Mouse (Mus musculus) erythroblast, adult 5-6 weeks (primary cell): Measurements from ENCODE around the gene Nbl1. TPM values are rescaled to one million over a fixed set of nuclear protein-coding genes. Genes with fewer than 3 reads are reported as not detected.

ENCODE experiments used
- ATAC-seq: replicated peaks from 2 replicates; pipeline ENCODE4 v1.8.0; 2016; ENCODE audit warnings: moderate number of reproducible peaks, mild to moderate bottlenecking, moderate TSS enrichment, inconsistent platforms; ENCODE audit not compliant: poor library complexity, low FRiP score, severe bottlenecking
- total RNA-seq, 2 experiments: library from RNA; stranded (forward) in 1 of 2; stranded (reverse) in 1 of 2; fragments of 150-400 nt in 1 of 2; fragments of 200-764, 138-1000 nt in 1 of 2; gene quantifications; 2 replicates each; pipeline versions ENCODE4 v1.2.3 to v1.2.4; 2015 to 2017; ENCODE audit warnings: low replicate concordance in 2 of 2

Gene Nbl1
- total RNA-seq, 2 experiments from 2014 or later = not detected

GRCm38 (mm10) chr4:139075041-139075711 is 17.6 kb downstream of the Nbl1 start, which contains the start of gene Htr6:
TSS of gene Htr6 (minus strand) at chr4:139075570.
- no peak for ATAC-seq

DNA sequence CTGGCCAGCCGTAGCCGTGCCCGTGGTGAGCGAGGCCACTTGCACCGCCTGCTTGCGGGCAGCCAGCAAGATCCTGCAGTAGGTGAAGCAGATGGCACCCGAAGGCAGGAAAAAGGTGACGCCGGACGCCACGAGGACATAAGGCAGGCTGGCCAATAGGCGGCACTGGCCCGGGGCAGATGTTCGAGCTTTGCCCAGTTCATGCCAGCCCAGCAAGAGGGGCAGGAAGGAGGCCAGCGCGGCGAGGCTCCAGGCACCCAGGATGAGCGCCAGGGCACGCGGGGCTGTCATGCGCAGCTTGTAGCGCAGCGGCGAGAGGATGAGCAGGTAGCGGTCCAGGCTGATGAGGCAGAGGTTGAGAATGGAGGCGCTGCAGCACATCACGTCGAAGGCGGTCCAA is 18.7 kb downstream of the Nbl1 start:
- no peak for ATAC-seq

GRCm38 (mm10) chr4:139068287-139068686 is 24.5 kb downstream of the Nbl1 start:
- ATAC-seq = no peak

DNA sequence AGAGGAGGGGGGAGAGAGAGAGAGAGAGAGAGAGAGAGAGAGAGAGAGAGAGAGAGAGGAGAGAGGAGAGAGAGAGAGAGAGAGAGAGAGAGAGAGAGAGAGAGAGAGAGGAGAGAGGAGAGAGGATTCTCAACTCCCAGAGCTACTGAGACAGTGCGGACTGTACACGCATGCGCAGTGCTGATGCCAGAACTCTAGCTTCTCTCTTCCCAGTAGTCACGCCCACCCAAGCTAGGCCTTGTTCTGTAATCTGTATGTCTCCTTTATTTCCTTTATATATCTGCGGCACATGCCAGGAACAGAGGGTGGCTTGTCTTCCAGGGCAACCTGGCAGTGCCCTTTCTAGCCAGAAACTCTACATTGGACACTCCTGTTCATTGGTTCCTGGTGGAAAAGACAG is 28.0 kb downstream of the Nbl1 start:
- ATAC-seq = no peak

DNA sequence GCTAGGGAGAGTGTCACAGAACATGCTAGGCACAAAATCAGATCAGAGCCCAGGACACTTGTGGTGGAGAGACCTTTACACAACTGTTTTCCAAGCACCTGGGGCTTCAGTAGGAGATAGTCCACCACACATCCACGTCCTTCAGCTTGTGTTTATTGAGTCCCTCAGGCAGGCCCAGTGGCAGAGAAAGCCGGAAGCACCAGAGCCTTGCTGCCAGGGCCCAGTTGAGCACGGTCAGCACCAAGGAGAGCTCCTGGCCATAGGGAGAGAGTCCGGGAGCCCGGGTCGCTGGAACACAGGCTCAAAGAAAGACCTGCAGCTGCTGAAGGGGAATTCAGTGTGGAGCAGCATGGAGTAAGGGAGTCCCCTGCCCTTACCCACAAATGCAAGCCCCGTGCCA is 33.2 kb downstream of the Nbl1 start:
- ATAC-seq = no peak; the same call in 1 of the 2 replicates

- no peak for ATAC-seq
Measured at GRCm38 (mm10) chr4:139058029-139058428, 34.8 kb downstream of the Nbl1 start.

DNA sequence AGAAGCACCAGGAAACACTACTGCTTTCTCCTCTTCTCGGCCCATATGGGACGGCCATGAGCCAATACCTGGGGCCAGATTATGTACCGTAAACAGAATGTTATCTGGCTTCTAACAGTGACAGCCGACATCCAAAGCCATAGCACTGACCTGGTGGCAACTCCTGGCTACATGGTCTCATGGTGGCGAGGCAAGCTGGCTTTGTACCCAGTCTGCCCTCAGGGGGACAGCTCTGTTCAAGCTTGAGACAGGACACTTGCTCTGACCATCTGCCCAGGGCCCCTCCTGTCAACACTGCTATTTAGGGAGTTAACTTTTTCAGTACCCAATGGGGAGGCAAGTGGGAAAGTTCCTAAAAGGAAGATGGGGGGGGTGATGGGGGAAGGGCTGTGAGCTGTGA is 35.5 kb downstream of the Nbl1 start:
- ATAC-seq = no peak

DNA sequence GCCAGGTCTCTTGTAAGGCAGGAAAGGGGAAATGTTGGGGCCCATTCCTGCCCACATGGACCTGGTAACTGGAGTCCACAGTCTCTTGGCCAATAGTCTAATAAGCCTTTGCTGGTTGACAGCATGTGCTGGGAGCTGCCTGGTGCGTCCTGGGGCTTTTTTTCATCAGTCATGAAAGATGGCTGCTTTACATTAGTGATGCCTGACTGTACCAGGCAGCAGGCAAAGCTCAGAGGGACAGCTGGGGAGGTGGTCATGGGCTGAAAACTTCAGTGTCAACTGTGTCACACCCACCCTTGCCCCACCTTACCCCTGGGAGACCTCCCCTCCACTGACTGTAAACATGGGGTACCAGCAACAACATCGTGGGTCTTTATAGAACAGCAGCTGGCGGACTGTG is 37.0 kb downstream of the Nbl1 start:
- ATAC-seq = no peak

DNA sequence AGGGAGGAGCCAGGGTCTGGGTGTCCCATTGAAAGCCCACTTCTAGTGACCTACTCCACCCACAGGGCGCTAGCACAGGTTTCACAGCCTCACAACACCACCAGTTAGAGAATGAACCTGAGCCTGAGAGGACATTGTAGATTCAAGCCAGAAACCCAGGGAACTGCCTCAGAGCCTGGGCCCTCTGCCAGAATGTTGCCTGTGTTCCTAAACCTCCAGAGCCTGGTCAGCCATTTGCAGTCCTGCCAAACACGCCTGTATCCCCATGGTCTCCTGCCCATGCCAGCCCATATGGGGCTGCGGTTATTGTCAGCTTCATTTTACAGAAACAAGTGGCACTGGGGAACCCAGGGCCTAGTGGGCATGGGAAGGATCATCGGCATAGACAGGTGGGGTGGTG is 37.5 kb downstream of the Nbl1 start:
- ATAC-seq = no peak

GRCm38 (mm10) chr4:139054300-139054923 is 38.4 kb downstream of the Nbl1 start:
- no peak for ATAC-seq

- ATAC-seq = no peak
Measured at GRCm38 (mm10) chr4:139053391-139053790, 39.4 kb downstream of the Nbl1 start.

GRCm38 (mm10) chr4:139052796-139053195 is 40.0 kb downstream of the Nbl1 start:
- ATAC-seq = no peak

DNA sequence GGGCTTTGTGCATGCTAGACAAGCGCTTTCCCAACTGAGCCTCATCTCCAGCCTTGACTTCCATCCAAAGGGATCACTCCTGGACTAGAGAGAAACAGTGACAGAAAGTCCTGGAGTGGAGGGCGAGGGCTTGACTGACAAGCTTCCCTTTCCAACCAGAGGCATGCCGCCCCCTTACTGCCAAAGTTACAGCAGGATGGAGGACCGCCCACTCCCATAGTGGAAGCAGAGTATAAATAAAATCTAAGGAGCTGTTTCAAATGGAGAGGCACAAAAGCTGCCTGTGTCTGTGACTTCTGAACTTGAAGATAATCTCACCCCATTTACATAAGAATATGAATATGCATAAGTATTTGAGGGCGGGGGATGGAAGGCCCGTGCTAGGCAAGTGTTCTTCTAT is 44.3 kb downstream of the Nbl1 start:
- no peak for ATAC-seq

DNA sequence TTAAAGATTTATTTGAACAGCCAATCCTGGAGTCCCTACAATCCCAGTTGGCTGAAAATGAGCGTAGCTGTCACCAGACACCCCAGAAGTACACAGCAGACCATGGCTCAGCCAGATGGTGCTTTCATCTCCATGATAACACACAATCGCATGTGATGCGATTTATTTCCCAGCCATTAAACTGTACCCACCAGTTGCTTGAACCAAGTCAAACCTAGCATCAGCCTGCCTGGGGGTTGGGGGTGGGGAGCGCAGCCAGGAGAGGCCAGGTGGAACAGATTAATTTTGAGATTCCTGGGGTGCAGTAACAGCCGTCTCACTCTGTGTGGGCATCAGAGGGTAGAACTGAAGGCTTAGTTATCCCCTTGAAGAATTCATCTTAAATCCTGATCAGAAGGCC is 46.4 kb downstream of the Nbl1 start:
- no peak for ATAC-seq

DNA sequence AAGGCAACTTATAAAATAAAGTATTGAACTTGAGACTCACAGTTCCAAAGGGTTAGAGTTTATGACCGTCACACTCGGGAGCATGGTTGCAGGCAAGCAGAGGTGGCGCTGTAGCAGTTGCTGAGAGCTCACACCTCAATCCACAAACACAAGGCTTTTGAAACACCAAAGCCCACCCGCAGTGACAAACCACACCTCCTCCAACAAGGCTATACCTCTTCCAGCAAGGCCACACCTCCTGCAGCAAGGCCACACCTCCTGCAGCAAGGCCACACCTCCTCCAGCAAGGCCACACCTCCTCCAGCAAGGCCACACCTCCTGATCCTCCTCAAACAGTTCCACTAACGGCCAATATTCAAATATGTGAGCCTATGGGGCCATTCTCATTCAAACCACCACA is 48.2 kb downstream of the Nbl1 start:
- ATAC-seq = no peak

GRCm38 (mm10) chr4:139043600-139043999 is 49.2 kb downstream of the Nbl1 start:
- ATAC-seq = no peak

GRCm38 (mm10) chr4:139042611-139043010 is 50.2 kb downstream of the Nbl1 start:
- ATAC-seq = no peak

DNA sequence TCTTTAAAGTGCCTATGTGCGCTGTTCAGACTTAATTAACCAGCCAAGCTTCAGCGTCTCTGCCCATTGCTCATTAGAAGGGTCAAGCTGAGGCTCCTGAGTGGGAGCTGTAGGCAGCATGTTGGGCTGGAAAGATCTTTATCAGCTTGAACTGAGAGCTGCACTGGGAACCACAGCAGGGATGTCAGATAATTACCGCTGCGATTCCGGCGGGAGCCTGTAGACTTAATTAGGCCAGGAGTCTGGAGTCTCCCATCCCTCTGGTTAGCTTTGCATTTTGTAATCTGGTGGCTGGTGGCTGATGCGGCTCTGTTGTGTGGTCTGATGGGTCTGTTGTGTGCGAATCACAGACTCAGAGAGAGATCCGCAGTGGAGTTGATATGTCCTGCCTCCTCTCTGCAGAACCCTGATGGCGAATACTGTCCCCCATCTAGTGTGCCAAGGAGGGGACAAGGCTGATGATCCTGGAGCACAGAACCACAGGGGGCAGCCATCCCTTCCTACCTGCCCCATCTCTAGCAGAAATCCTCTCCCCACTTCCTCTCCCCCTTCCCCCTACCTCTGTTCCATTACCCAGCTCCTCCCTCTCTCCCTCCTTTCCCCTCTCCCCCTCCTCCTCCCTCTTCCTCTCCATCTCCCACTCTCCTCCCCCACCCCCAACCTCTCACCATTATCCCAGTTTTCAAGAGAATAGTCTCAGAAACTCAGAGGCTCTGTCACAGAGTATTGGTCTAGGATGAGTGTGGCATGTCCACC is 52.5 kb downstream of the Nbl1 start:
- ATAC-seq = no peak

- ATAC-seq = no peak
Measured at GRCm38 (mm10) chr4:139037795-139038607, 54.8 kb downstream of the Nbl1 start.

DNA sequence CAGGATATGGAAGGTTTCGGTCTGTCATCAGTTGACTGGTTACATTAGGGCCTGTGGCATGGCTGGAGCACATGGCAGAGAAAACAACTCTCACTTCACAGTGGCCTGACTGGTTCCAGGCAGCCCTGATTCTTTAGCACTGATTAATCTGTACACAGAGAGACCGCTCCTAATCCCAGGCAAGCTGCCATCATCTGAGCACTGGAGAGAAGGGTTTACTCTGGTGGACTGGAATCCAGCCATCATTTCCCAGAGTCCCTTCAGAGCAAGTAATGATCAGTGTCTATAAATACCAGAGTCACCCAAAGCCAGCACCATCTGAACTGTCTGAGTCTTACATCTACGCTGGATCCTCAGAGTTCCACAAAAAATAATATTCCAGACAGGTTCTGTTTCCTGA is 57.0 kb downstream of the Nbl1 start:
- no peak for ATAC-seq
